Mouse (Mus musculus): Measurements from ENCODE around the gene Slc2a4. TPM values are rescaled to one million over a fixed set of nuclear protein-coding genes. Genes with fewer than 3 reads are reported as not detected.
A peak's percentile ranks its signal among the peaks of the same experiment; 100 is the strongest.

The Slc2a4 gene
- 25.8 and 32.2 TPM in 2 replicates for polyA plus RNA-seq (2014; fragmentation: Nextera tagmentation; extraction: Ambion mirVana)

DNA sequence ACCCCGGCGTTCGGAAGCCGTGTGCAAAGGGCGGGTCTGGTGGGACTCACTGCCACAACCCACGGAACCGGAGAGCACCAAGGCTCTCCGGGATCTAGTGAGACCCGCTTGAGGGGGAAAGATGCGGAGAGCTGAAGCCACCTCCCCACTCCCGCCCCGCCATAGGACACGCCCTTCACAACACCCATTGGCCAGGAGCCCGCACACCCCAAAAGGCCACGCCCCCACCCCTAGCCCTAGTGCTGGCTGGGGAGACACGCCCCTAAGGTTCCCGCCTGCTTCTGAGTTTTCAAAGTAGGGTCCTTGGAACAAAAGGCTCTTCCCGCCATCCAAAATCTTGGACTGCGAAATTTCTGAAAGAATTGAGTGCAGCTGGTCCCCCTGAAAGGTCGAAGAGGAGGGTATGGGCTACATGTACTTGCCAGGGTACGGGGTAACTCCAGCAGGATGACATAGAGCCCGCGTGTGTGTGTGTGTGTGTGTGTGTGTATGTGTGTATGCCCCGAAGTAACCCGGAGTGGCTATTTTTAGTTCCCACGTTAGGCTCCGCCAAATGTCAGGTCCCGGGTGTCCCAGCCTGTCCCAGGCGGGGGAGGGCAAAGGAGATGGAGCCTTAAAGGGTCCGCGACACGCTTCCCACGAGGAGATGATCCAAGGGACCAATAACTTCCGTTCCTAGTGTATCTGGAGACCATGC is at the start of gene Slc2a4:
Slc2a4 (minus strand) TSS at position 123 of the 697 bp plus-strand sequence.
- WGBS, result under 1% methylated on average over 34 of the region's 34 CpGs
- peak; percentile 97 for DNase-seq (ENCODE audit: low spot score)
- Histone ChIP-seq H3K27ac (ENCODE audit: low read depth) (peak within 1 kb of the TSS; percentile 84), H3K4me1 (replicated peaks; ENCODE audit: control insufficient read depth, insufficient read depth, low read length) (peaks cover 11% of the 10 kb centered on the region), H3K4me2 (ENCODE audit: low read length) (peak within 1 kb of the TSS; percentile 72), H3K4me3 (ENCODE audit: low read depth, low read length) (peak within 1 kb of the TSS; percentile 48), H3K9ac (ENCODE audit: low read length) (peak within 1 kb of the TSS; percentile 66), H3K27me3 (replicated peaks; ENCODE audit: control insufficient read depth, insufficient read depth, low read length) (no peaks in the 10 kb centered on the region), H3K9me3 (ENCODE audit: control insufficient read depth, low read length) (no peaks in the 10 kb centered on the region), H3K36me3 (ENCODE audit: control insufficient read depth, insufficient read depth, low read length) (peaks cover 17% of the 10 kb centered on the region; the same call in 1 of the 2 replicates)
- peak; percentile 92 for ATAC-seq (replicated peaks; ENCODE audit: low FRiP score, low TSS enrichment, low read depth)

DNA sequence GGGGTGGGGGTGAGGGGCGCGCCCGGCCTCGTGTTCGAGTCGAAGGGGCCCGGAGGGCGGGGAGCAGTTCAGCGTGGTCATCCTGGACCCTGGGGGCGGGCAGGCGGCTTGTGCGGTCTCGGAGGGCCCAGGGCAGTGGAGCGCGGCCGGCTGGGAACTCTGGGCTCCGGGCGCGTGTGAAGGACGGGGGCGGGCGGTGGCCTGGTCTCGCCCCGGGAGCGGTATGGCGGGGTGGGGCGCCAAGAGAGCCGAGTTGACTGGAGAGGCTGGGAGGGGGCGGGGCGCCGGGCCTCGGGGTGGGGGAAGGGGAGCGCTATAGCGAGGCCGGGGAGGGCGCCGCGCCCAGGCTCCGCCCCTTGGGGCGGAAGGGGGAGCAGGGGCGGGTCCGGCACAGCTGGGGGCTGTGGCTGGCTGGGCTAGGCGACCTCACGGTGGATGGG is 49.1 kb upstream of the Slc2a4 start:
- peak overlapping the region; percentile 77 for H3K4me3 ChIP-seq (ENCODE audit: low read depth, low read length)
- no peaks in the 10 kb centered on the region for H3K27me3 ChIP-seq (replicated peaks; ENCODE audit: control insufficient read depth, insufficient read depth, low read length)
- H3K4me2 ChIP-seq (ENCODE audit: low read length), result peak overlapping the region; percentile 57
- H3K9ac ChIP-seq (ENCODE audit: low read length), result peak overlapping the region; percentile 88
- peak overlapping the region; percentile 98 for H3K27ac ChIP-seq (ENCODE audit: low read depth)
- DNase-seq (ENCODE audit: low spot score), result peak; percentile 91
- ATAC-seq (replicated peaks; ENCODE audit: low FRiP score, low TSS enrichment, low read depth), result peak; percentile 54
- under 1% methylated on average over 42 of the region's 44 CpGs for WGBS
- peaks cover 41% of the 10 kb centered on the region for H3K36me3 ChIP-seq (ENCODE audit: control insufficient read depth, insufficient read depth, low read length)
- H3K4me1 ChIP-seq (replicated peaks; ENCODE audit: control insufficient read depth, insufficient read depth, low read length), result peaks cover 30% of the 10 kb centered on the region
- H3K9me3 ChIP-seq (ENCODE audit: control insufficient read depth, low read length), result no peaks in the 10 kb centered on the region

DNA sequence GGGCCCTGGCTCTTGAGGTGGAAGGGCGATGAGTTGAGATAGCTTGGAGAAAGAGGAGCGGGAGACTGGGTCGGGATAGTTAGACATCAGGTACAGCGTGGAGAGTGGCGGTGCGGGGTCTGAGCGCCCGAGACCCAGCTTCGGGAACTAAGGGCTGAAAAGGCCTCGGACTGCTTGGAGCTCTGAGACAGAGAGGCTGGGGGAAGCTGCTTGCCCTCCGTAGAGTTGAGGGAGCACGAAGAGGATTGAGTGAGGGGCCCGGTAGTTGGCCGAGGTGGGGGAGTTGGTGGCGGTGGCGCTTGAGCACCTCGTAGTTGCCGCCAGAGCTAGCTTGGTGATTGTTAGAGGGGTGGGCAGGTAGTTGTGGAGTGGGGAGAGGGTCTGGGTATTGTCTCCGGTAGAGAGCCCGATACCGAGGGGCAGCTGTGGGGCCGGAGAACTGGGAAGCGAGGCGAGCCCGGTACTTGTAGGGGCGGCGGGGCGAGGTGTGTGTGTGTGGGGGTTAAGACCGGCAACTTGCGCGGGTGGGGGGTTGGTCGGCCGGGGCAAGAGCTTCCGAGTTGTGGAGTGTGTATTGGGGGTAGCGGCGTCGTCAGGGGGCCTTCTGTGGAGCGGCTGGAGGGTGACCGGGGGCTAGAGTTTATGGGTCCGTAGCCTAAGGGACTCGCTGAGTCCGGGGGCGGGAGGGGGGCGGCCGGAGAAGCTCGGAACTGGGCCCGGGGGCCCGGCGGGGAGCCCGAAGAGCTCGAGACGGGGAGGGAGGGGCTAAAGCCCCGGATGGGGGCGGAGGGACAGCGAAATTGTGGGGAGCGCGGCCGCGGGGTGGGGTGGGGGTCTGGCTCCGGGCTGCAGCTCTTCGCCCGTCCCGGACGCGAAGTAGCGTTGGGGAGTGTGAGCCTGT is 48.4 kb upstream of the Slc2a4 start:
- peak; percentile 78 for DNase-seq (ENCODE audit: low spot score)

DNA sequence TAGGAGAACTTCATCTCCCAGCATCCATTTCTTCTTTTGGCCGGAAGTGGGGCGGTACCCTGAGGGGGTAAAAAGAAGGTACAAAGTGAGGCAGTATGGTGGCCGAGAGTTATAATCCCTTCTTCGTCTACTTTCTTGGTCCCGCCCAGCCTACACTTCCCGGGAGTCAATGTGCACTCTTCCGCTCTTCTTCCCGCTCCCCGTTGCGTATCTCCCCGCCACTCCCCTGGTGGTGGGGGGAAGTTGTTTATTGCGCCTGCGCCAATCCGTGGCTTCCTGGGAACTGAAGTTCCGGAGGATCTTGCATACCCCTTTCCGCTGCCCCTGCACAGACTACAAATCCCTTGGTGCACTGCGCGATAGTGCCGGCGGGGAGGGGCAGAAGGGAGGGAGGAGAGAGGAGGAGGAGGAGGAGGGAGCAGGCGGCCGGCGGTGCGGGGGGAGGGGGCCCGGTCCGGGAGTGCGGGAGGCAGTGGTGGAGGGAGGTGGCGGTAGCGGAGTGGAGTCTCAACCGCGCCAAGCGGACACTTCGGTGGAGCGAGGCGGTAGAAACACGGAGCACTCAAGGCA is 47.5 kb upstream of the Slc2a4 start, which contains the start of gene Phf23:
Phf23 (plus strand) TSS at position 387 of the 570 bp plus-strand sequence.
- H3K9ac ChIP-seq (ENCODE audit: low read length), result peak within 1 kb of the TSS; percentile 88
- no peaks in the 10 kb centered on the region for H3K27me3 ChIP-seq (replicated peaks; ENCODE audit: control insufficient read depth, insufficient read depth, low read length)
- H3K36me3 ChIP-seq (ENCODE audit: control insufficient read depth, insufficient read depth, low read length), result peaks cover 41% of the 10 kb centered on the region
- DNase-seq (ENCODE audit: low spot score) (peak; percentile 97), ATAC-seq (replicated peaks; ENCODE audit: low FRiP score, low TSS enrichment, low read depth) (peak; percentile 71)
- H3K9me3 ChIP-seq (ENCODE audit: control insufficient read depth, low read length), result no peaks in the 10 kb centered on the region
- peak within 1 kb of the TSS; percentile 57 for H3K4me2 ChIP-seq (ENCODE audit: low read length)
- peak within 1 kb of the TSS; percentile 77 for H3K4me3 ChIP-seq (ENCODE audit: low read depth, low read length)
- peak within 1 kb of the TSS; percentile 98 for H3K27ac ChIP-seq (ENCODE audit: low read depth)
- H3K4me1 ChIP-seq (replicated peaks; ENCODE audit: control insufficient read depth, insufficient read depth, low read length), result peaks cover 23% of the 10 kb centered on the region
- WGBS, result under 1% methylated on average over 36 of the region's 36 CpGs

More for the DNA sequence above, 48.4 kb upstream of the Slc2a4 start:
- Histone ChIP-seq H3K27me3 (replicated peaks; ENCODE audit: control insufficient read depth, insufficient read depth, low read length) (no peaks in the 10 kb centered on the region), H3K27ac (ENCODE audit: low read depth) (peak overlapping the region; percentile 98), H3K4me2 (ENCODE audit: low read length) (peak overlapping the region; percentile 57), H3K9me3 (ENCODE audit: control insufficient read depth, low read length) (no peaks in the 10 kb centered on the region), H3K4me3 (ENCODE audit: low read depth, low read length) (peak overlapping the region; percentile 77), H3K4me1 (replicated peaks; ENCODE audit: control insufficient read depth, insufficient read depth, low read length) (peaks cover 23% of the 10 kb centered on the region), H3K36me3 (ENCODE audit: control insufficient read depth, insufficient read depth, low read length) (peaks cover 41% of the 10 kb centered on the region), H3K9ac (ENCODE audit: low read length) (peak overlapping the region; percentile 88)
- peak; percentile 2 for ATAC-seq (replicated peaks; ENCODE audit: low FRiP score, low TSS enrichment, low read depth)
- under 1% methylated on average over 64 of the region's 66 CpGs for WGBS

DNA sequence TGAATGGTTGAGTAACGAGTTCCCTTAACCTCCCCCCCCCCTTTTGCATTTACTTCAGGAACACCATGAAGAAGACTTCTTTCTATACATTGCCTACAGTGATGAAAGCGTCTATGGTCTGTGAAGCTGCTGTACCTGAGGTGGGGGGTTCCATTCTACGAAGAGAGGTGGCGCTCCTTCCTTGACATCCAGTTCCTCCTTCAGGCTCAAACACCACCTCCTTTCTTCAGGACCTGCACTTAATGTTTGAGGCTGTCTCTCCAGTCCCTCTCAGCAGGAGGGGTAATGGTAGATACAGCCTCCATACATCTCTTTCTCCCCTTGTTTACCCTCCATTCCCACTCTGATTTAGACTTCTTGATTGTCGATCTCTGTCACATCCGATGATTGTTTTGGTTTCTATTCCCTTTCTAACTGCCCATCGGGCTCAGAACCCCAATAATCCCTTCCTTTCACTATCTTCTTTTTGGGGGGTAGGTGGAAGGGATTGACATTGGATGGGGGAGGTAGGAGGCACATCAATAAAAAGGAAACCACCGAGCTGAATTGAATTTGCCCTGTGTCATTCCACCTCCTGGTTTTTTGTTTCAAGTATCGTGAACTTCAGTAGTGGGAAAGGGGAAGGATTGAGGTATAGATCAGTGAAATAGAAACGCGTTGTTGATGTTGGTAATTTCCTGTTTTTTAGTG is 46.6 kb upstream of the Slc2a4 start:
- 84% methylated on average over 11 of the region's 11 CpGs for WGBS
- Histone ChIP-seq H3K4me3 (ENCODE audit: low read depth, low read length) (0 out of 2 replicates have a peak overlapping the region, but pooled peaks have one; percentile 77), H3K4me1 (replicated peaks; ENCODE audit: control insufficient read depth, insufficient read depth, low read length) (peaks cover 21% of the 10 kb centered on the region), H3K9ac (ENCODE audit: low read length) (no peak overlapping the region), H3K36me3 (ENCODE audit: control insufficient read depth, insufficient read depth, low read length) (peaks cover 45% of the 10 kb centered on the region), H3K9me3 (ENCODE audit: control insufficient read depth, low read length) (no peaks in the 10 kb centered on the region), H3K27me3 (replicated peaks; ENCODE audit: control insufficient read depth, insufficient read depth, low read length) (no peaks in the 10 kb centered on the region), H3K27ac (ENCODE audit: low read depth) (no peak overlapping the region; the same call in 1 of the 2 replicates), H3K4me2 (ENCODE audit: low read length) (peak overlapping the region; percentile 38; the same call in 1 of the 2 replicates)
- no peak for DNase-seq (ENCODE audit: low spot score)
- ATAC-seq (replicated peaks; ENCODE audit: low FRiP score, low TSS enrichment, low read depth), result no peak

DNA sequence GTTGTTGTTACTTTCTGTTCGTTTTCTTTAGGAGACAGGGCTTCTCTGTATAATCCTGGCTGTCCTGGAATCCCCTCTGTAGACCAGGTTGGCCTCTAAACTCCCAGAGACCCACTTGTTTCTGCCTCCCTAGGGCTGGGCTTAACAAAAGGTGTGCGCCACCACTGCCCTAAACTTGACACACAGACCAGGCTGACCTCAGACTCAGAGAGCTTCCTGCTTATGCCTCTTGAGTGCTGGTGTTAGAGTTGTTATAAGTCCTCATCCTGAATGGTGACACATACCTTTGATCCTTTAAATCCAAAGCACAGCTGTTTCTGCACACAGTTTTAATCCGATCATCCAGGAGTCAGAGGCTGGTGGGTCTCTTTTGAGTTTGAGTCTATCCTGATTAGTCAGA is 44.9 kb upstream of the Slc2a4 start:
- Histone ChIP-seq H3K4me3 (ENCODE audit: low read depth, low read length) (peak overlapping the region; percentile 78), H3K4me2 (ENCODE audit: low read length) (peak overlapping the region; percentile 71), H3K27me3 (replicated peaks; ENCODE audit: control insufficient read depth, insufficient read depth, low read length) (no peaks in the 10 kb centered on the region), H3K27ac (ENCODE audit: low read depth) (no peak overlapping the region), H3K4me1 (replicated peaks; ENCODE audit: control insufficient read depth, insufficient read depth, low read length) (peaks cover 18% of the 10 kb centered on the region), H3K9ac (ENCODE audit: low read length) (peak overlapping the region; percentile 83; the same call in 1 of the 2 replicates), H3K36me3 (ENCODE audit: control insufficient read depth, insufficient read depth, low read length) (peaks cover 45% of the 10 kb centered on the region), H3K9me3 (ENCODE audit: control insufficient read depth, low read length) (no peaks in the 10 kb centered on the region)
- WGBS, result 85% methylated on average over 3 of the region's 3 CpGs
- DNase-seq (ENCODE audit: low spot score) (no peak), ATAC-seq (replicated peaks; ENCODE audit: low FRiP score, low TSS enrichment, low read depth) (no peak)

DNA sequence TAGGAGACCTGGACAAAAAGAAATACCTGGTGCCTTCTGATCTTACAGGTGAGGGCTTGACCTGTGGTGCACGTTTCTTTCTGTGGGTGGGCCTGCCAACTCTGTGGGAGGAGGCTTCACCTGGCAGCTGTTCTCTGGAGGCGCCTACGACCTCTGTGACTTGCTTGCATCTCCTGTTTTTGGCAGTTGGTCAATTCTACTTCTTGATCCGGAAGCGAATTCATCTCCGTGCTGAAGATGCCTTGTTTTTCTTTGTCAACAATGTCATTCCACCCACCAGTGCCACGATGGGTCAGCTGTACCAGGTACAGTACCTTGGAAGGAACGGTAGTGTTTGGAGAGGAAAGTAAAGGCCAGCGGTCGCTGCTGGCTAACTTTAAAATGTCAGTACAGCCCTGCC is 44.4 kb upstream of the Slc2a4 start:
- ATAC-seq (replicated peaks; ENCODE audit: low FRiP score, low TSS enrichment, low read depth), result no peak
- H3K4me2 ChIP-seq (ENCODE audit: low read length), result peak overlapping the region; percentile 71
- H3K36me3 ChIP-seq (ENCODE audit: control insufficient read depth, insufficient read depth, low read length), result peaks cover 46% of the 10 kb centered on the region
- H3K4me3 ChIP-seq (ENCODE audit: low read depth, low read length), result peak overlapping the region; percentile 78
- no peak overlapping the region for H3K27ac ChIP-seq (ENCODE audit: low read depth)
- peaks cover 13% of the 10 kb centered on the region for H3K4me1 ChIP-seq (replicated peaks; ENCODE audit: control insufficient read depth, insufficient read depth, low read length)
- H3K27me3 ChIP-seq (replicated peaks; ENCODE audit: control insufficient read depth, insufficient read depth, low read length), result no peaks in the 10 kb centered on the region
- peak overlapping the region; percentile 83 for H3K9ac ChIP-seq (ENCODE audit: low read length)
- WGBS, result 75% methylated on average over 10 of the region's 10 CpGs
- H3K9me3 ChIP-seq (ENCODE audit: control insufficient read depth, low read length), result no peaks in the 10 kb centered on the region
- DNase-seq (ENCODE audit: low spot score), result no peak

Measured in intestine, embryonic 14.5 days (tissue).